Mouse (Mus musculus) megakaryocyte, embryonic 14.5 days (primary cell): ENCODE results near the gene Alg9.

Experiments
- FLI1 ChIP-seq: IDR thresholded peaks from 2 replicates; pipeline ENCODE4 v1.6.1; 2012; ENCODE audit warnings: low read length, inconsistent platforms, mixed read lengths
- GATA1 ChIP-seq: IDR thresholded peaks from 3 replicates; pipeline ENCODE4 v1.6.1; 2012; ENCODE audit warnings: mixed read lengths, low read length, inconsistent platforms, borderline replicate concordance

DNA sequence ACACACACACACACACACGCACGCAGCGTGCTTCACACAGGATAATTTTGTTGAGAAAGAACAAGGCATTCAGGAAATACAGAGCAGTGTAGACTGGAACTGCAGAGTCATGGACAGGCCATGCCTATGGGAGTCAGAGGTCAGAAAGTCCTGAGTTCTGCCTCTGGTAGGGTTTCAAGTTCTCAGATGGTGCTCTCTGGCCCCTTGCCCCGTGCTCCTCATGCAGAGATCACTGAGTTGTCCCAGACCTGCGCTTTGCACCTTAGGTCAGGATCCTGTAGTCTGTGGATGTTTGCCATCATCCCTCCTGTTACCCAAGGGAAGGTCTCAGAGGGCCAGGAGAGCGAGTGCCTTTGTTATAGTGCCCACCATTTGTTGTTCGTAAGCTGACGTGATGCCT is 22.0 kb downstream of the Alg9 start:
- TF ChIP-seq FLI1 (no peak), GATA1 (no peak)
